Mouse (Mus musculus): ENCODE data around the gene Tbx3. TPM values are rescaled to one million over a fixed set of nuclear protein-coding genes. Genes with fewer than 3 reads are reported as not detected.
A peak's percentile ranks its signal among the peaks of the same experiment; 100 is the strongest.

Tbx3 gene
- polyA plus RNA-seq, 1 experiment from 2014 or later: 23.5 TPM

DNA sequence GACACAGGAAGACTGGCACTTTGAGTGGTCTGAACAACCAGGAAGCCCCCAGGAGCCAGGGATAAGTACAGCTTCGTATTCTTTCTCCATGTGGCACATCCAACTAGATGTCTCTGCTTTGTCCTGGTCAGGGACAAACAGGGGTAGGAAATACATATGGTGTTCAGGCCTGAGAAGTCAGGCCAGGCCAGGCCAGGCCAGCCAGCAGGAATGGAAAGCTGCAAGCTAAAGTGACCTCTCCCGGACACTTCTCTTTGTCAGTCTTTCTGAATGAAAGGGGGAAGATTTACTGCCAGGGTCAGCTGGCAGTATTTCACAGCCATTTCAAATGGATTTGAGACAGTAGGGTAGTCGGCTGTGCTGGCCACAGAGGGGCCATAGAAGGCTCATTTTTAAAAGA lies 28.8 kb upstream of the Tbx3 start:
- Histone ChIP-seq H3K9me3 (no peaks in the 10 kb centered on the region), H3K4me3 (no peak overlapping the region), H3K36me3 (no peaks in the 10 kb centered on the region), H3K4me2 (no peak overlapping the region), H3K4me1 (peaks cover 15% of the 10 kb centered on the region), H3K27me3 (peaks cover 73% of the 10 kb centered on the region), H3K9ac (no peak overlapping the region), H3K27ac (peak overlapping the region; percentile 22; the same call in 1 of the 2 replicates)
- no peak for ATAC-seq (ENCODE audit: insufficient number of reproducible peaks, low FRiP score, low TSS enrichment, low read depth)
- WGBS: 23% methylated on average over 3 of the region's 3 CpGs

DNA sequence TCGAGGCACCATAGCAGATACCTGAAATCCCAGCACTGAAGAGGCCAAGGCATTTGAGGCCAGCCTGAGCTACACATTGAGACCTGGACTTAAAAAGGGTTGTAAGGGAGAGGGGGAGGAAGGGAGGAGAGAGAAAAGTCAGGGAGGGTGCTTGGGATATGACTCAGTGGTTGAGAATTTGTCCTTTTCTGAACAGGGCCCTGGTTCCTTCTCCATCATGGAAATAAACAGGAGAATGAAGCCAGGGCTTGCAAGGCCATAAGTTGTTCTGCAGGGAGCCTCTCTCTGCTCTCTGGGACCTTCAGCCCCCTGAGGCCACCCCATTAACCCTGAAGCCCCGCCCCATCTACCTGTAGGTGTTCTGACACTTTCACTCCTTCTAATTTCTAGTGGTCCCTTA lies 23.5 kb upstream of the Tbx3 start:
- WGBS: 57% methylated on average over 2 of the region's 2 CpGs
- peaks cover 7% of the 10 kb centered on the region; the same call in 1 of the 2 replicates for H3K4me1 ChIP-seq
- peaks cover 70% of the 10 kb centered on the region for H3K27me3 ChIP-seq
- no peak overlapping the region for H3K4me2 ChIP-seq
- no peak overlapping the region for H3K27ac ChIP-seq
- no peak overlapping the region for H3K9ac ChIP-seq
- no peaks in the 10 kb centered on the region for H3K36me3 ChIP-seq
- no peak overlapping the region for H3K4me3 ChIP-seq
- H3K9me3 ChIP-seq: no peaks in the 10 kb centered on the region
- ATAC-seq (ENCODE audit: insufficient number of reproducible peaks, low FRiP score, low TSS enrichment, low read depth): no peak

DNA sequence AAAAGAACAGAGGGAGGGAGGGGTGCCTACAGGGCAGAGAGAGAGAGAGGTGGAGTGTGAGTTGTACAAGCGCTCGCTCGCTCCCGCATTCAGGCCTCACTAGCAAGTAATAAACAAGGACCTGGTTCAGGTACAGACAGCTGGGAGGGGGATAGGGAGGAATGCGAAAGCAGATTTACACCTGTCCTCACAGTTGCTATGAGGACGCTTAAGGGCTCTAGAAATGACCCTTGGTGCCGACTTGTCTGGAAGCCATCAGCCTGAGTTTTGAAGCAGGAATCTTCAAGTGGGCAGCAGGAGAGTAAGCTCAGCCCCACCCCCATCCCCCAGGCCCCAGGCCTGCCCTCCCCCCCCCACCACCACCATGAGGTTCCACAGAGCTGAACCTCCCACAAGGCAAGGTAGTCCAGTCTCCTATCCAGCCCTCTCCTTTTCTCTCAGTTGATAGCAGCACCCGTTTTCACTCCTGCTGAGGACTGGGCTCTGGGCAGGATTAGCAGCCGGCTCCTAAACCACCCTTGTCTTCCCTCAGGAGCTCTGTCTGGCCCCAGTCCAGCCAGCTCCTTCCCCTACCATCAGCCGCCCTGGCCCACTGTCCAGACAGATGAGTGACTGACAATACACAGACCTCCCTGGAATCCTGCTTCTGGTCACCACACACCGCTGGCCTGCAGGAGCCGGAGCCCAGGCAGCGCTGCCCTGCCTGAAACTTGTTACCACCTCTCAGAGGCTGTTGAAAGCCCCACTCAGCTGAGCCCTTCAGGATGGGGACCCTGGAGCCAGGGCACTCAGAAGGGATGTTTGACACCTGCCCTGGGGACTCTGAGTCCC lies 19.1 kb upstream of the Tbx3 start:
- Histone ChIP-seq H3K36me3 (no peaks in the 10 kb centered on the region), H3K4me2 (no peak overlapping the region), H3K27ac (no peak overlapping the region), H3K27me3 (peaks cover 72% of the 10 kb centered on the region), H3K9me3 (no peaks in the 10 kb centered on the region), H3K9ac (no peak overlapping the region), H3K4me3 (no peak overlapping the region), H3K4me1 (no peaks in the 10 kb centered on the region)
- WGBS: 26% methylated on average over 13 of the region's 13 CpGs
- no peak for ATAC-seq (ENCODE audit: insufficient number of reproducible peaks, low FRiP score, low TSS enrichment, low read depth)

DNA sequence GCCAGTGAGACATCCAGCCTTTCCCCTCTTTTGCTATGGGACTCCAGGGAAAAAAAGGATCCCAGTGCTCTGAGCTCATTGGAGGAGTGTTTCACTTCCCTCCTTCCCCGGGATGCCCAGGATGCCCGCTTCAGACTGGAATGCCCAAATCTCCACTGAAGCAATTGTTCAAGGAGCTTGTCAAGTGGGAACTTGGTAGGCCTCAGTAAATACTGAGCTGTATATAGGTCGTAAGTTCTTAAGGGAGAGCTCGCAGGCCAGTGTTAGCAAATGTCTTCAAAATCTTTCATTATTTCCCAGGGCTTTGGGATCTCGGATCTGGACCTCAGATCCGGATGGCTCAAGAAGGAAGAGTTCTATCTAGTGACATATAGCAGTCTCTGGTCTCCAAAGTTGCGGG lies 14.1 kb upstream of the Tbx3 start:
- no peak for ATAC-seq (ENCODE audit: insufficient number of reproducible peaks, low FRiP score, low TSS enrichment, low read depth)
- Histone ChIP-seq H3K27me3 (peaks cover 88% of the 10 kb centered on the region), H3K4me2 (no peak overlapping the region), H3K36me3 (no peaks in the 10 kb centered on the region), H3K4me3 (no peak overlapping the region), H3K9me3 (no peaks in the 10 kb centered on the region), H3K4me1 (peaks cover 11% of the 10 kb centered on the region), H3K27ac (no peak overlapping the region), H3K9ac (no peak overlapping the region)
- 26% methylated on average over 7 of the region's 7 CpGs for WGBS

DNA sequence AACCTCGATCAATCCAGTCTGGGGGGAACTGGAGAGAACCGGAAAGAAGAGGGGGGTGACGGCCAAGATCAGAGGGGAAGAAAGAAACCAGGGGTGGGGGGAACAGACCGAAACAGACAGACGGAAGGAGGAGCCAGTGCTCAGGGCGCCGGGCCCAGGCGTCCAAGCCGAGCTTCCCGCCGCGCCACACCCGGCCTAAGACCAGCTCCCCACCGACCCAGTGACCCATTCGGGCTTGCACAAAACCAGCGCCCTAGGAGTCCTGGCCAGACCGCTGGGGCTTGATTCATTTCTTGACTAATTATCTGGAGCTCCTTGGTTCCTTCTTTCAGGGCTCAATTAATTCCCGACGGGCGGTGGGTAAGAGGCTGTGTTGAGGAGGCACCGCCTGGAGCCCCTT lies 13.6 kb upstream of the Tbx3 start:
- Histone ChIP-seq H3K36me3 (no peaks in the 10 kb centered on the region), H3K9me3 (no peaks in the 10 kb centered on the region), H3K9ac (no peak overlapping the region), H3K4me2 (no peak overlapping the region), H3K27me3 (peaks cover 86% of the 10 kb centered on the region), H3K27ac (no peak overlapping the region), H3K4me3 (no peak overlapping the region), H3K4me1 (peaks cover 13% of the 10 kb centered on the region)
- no peak for ATAC-seq (ENCODE audit: insufficient number of reproducible peaks, low FRiP score, low TSS enrichment, low read depth)
- WGBS: 16% methylated on average over 20 of the region's 21 CpGs

DNA sequence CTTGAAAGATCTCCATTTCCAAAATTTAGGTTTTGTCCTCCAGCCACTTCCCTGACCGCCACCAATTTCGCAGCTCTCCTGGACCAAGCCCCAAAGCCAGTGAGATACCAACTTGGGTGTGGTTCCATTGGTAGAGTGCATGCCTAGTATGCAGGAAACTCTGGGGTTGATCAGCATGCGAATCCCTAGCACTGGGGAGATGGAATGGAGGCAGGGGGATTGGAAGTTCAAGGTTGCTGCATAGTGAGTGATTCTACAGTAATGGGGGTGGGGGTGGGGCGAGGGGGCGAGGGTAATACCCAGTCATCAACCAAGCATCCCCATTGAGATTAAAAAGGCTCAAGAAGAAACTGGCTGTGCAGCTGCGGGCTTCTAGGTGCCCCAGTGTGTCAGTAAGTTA lies 13.1 kb upstream of the Tbx3 start:
- H3K4me2 ChIP-seq: no peak overlapping the region
- H3K4me1 ChIP-seq: peaks cover 13% of the 10 kb centered on the region
- H3K4me3 ChIP-seq: no peak overlapping the region
- H3K36me3 ChIP-seq: no peaks in the 10 kb centered on the region
- no peak overlapping the region for H3K27ac ChIP-seq
- peaks cover 87% of the 10 kb centered on the region for H3K27me3 ChIP-seq
- no peaks in the 10 kb centered on the region for H3K9me3 ChIP-seq
- H3K9ac ChIP-seq: no peak overlapping the region
- ATAC-seq (ENCODE audit: insufficient number of reproducible peaks, low FRiP score, low TSS enrichment, low read depth): no peak
- WGBS: 17% methylated on average over 6 of the region's 6 CpGs

DNA sequence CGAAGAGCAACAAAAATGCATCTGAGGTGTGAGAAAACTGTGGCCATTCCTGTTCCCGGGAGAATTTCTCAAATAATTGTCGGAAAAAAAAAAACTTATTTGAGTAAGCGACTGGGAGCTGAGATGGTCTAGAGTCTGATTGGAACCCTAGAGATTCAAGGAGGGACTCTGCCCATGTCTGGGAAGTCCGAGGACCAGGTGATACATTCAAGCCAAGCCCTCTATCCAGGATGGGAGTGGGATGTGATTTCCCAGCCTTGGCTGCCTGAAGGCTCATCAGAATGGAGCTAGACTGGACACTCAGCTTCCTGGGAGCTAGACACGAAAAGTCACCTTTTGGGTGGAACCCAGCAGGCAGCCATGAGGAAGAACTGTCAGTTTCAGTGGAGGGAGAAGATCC lies 12.7 kb upstream of the Tbx3 start:
- H3K4me3 ChIP-seq: no peak overlapping the region
- no peak overlapping the region for H3K9ac ChIP-seq
- H3K4me1 ChIP-seq: peaks cover 13% of the 10 kb centered on the region
- no peaks in the 10 kb centered on the region for H3K9me3 ChIP-seq
- H3K27me3 ChIP-seq: peaks cover 86% of the 10 kb centered on the region
- no peak overlapping the region for H3K4me2 ChIP-seq
- no peaks in the 10 kb centered on the region for H3K36me3 ChIP-seq
- H3K27ac ChIP-seq: no peak overlapping the region
- no peak for ATAC-seq (ENCODE audit: insufficient number of reproducible peaks, low FRiP score, low TSS enrichment, low read depth)
- WGBS: 17% methylated on average over 6 of the region's 6 CpGs

DNA sequence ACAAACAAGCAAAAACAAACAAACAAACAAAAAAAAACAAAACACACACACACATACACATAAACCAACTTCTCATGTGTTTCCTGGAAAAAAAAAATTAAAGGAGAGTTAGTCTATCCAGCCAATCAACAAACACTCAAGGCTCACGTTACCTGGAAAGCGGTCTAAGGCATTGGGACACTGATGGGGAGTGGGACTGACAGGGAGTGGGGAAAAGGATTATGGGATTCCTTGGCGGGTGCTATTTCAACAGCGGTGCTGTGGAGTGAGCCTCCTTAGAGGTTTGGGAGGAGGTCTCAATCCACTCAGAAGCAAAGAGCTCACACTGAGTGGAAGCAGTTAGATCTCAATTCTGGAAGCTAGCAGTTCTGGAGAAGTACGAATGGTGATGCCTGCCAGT lies 12.1 kb upstream of the Tbx3 start:
- Histone ChIP-seq H3K27ac (no peak overlapping the region), H3K9me3 (no peaks in the 10 kb centered on the region), H3K4me2 (no peak overlapping the region), H3K4me1 (peaks cover 18% of the 10 kb centered on the region), H3K27me3 (peaks cover 90% of the 10 kb centered on the region), H3K4me3 (no peak overlapping the region), H3K36me3 (no peaks in the 10 kb centered on the region), H3K9ac (no peak overlapping the region)
- no peak for ATAC-seq (ENCODE audit: insufficient number of reproducible peaks, low FRiP score, low TSS enrichment, low read depth)
- WGBS: 23% methylated on average over 5 of the region's 5 CpGs

DNA sequence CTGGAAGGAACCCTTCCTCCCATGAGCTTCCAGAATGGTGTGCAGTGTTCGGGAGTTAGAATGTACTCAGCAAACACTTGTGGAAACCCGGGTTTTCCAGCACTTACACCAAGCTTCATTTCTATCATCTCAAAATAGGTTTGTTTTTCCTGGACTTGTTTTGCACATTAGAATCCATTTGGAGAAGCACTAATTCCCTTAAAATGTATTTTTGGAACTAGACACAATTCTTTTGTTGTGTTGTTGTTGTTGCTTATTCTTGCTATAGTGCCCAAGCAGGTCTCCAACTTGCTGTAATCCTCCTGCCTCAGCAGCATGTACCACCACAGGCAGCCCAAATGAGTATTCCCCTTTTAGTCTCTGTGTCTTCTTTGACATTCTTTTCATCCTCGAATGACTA lies 11.4 kb upstream of the Tbx3 start:
- no peak overlapping the region for H3K9ac ChIP-seq
- H3K4me2 ChIP-seq: no peak overlapping the region
- WGBS: 16% methylated on average over 3 of the region's 3 CpGs
- ATAC-seq (ENCODE audit: insufficient number of reproducible peaks, low FRiP score, low TSS enrichment, low read depth): no peak
- H3K27me3 ChIP-seq: peaks cover 91% of the 10 kb centered on the region
- H3K27ac ChIP-seq: no peak overlapping the region
- H3K9me3 ChIP-seq: no peaks in the 10 kb centered on the region
- H3K4me1 ChIP-seq: peaks cover 18% of the 10 kb centered on the region
- H3K4me3 ChIP-seq: no peak overlapping the region
- no peaks in the 10 kb centered on the region for H3K36me3 ChIP-seq

DNA sequence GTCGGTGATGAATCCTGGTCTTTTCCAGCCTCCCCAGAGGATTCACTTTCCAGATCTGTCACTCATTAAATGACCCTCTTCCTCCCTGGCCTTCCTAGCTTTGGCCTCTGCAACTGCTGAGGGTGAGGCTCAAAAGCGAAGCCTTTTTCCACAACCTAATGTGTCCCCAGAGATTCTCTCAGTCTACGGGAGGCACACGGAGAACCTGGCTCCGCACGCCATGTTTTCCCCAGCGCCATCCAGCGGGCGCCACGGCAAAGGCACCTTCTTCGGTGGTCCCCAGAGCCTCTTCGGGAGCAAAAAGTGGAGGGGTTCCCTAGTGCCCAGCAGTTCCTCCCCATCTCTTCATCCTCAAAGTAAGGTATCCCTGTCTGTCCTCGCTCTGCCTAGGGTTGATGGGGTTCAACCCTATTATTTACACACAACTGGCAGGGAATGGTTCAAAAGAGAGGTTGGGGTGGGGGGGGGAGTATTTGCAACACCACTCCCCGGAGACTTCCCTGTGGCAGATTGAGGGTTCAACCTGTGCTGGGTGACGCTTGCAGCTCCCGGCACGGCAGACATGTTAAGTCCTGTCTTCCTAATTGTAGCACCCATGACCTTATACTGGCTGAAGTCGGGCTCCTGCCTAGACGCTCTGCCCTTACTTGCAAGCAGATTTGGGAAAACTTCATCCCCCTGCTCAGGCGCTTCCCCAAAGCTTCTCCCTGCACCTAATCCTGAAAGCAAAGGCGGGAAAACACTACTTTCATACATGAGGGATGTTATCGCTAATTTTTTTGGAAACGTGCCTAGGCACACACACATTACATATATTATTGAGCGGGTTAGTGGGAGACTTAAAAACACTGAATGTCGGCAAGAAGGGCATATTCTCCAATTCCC lies 9.7 kb upstream of the Tbx3 start:
- ATAC-seq (ENCODE audit: insufficient number of reproducible peaks, low FRiP score, low TSS enrichment, low read depth): no peak
- Histone ChIP-seq H3K4me3 (no peak overlapping the region), H3K27ac (no peak overlapping the region), H3K36me3 (no peaks in the 10 kb centered on the region), H3K27me3 (peaks cover 92% of the 10 kb centered on the region), H3K9me3 (no peaks in the 10 kb centered on the region), H3K4me2 (no peak overlapping the region), H3K4me1 (peaks cover 18% of the 10 kb centered on the region), H3K9ac (no peak overlapping the region)
- 9% methylated on average over 25 of the region's 25 CpGs for WGBS

DNA sequence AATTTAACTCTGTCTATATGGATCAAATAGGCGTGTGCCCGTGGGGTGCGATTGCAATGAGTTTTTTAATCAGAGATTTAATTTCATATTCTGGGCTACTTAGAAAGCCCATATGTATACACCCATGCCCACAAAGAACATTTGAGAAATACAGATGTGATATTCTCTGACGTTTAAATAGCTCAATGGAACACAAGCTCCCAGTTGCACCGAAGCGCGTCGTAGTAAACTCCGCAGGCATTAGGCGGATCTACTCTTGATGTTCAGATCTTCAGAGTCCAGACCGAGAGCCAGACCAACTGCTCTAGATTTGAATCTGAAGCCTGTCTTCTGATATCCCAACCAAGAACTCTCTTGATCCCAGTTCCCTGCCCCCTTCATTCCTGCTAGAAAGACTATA lies 9.0 kb upstream of the Tbx3 start:
- Histone ChIP-seq H3K27ac (no peak overlapping the region), H3K36me3 (no peaks in the 10 kb centered on the region), H3K4me2 (no peak overlapping the region), H3K4me3 (no peak overlapping the region), H3K9me3 (no peaks in the 10 kb centered on the region), H3K9ac (no peak overlapping the region), H3K27me3 (peaks cover 93% of the 10 kb centered on the region), H3K4me1 (peaks cover 18% of the 10 kb centered on the region)
- 6% methylated on average over 11 of the region's 11 CpGs for WGBS
- no peak for ATAC-seq (ENCODE audit: insufficient number of reproducible peaks, low FRiP score, low TSS enrichment, low read depth)

DNA sequence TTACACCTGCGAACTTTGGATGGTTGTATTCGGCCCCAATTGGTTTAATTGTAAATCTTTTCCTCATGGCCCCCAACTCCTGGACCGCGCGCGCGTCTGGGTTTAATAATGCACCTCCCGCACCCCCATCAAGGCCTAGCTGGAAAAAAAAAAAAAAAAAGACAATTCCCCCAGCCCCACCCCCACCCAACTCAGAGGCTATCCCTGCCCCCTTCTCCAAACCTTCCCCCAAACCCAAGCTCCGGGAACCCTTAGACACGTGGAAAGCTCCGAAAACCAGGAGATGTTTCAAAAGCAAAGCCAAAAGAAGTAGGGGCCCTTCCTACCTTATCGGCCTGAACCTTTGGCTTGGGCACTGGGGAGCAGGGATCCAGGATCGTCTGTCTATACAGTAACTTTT lies 8.1 kb upstream of the Tbx3 start:
- H3K27me3 ChIP-seq: peaks cover 93% of the 10 kb centered on the region
- ATAC-seq (ENCODE audit: insufficient number of reproducible peaks, low FRiP score, low TSS enrichment, low read depth): no peak
- no peak overlapping the region for H3K27ac ChIP-seq
- H3K36me3 ChIP-seq: no peaks in the 10 kb centered on the region
- H3K4me1 ChIP-seq: peaks cover 16% of the 10 kb centered on the region
- H3K9ac ChIP-seq: no peak overlapping the region
- 9% methylated on average over 13 of the region's 13 CpGs for WGBS
- H3K4me3 ChIP-seq: no peak overlapping the region
- no peaks in the 10 kb centered on the region for H3K9me3 ChIP-seq
- H3K4me2 ChIP-seq: no peak overlapping the region

Measured in limb, embryonic 15.5 days (tissue).